Mouse (Mus musculus): ENCODE results near the gene B830017H08Rik. TPM values are rescaled to one million over a fixed set of nuclear protein-coding genes. Genes with fewer than 3 reads are reported as not detected.

The B830017H08Rik gene
- polyA plus RNA-seq, 1 experiment from 2014 or later: 1.1 TPM

DNA sequence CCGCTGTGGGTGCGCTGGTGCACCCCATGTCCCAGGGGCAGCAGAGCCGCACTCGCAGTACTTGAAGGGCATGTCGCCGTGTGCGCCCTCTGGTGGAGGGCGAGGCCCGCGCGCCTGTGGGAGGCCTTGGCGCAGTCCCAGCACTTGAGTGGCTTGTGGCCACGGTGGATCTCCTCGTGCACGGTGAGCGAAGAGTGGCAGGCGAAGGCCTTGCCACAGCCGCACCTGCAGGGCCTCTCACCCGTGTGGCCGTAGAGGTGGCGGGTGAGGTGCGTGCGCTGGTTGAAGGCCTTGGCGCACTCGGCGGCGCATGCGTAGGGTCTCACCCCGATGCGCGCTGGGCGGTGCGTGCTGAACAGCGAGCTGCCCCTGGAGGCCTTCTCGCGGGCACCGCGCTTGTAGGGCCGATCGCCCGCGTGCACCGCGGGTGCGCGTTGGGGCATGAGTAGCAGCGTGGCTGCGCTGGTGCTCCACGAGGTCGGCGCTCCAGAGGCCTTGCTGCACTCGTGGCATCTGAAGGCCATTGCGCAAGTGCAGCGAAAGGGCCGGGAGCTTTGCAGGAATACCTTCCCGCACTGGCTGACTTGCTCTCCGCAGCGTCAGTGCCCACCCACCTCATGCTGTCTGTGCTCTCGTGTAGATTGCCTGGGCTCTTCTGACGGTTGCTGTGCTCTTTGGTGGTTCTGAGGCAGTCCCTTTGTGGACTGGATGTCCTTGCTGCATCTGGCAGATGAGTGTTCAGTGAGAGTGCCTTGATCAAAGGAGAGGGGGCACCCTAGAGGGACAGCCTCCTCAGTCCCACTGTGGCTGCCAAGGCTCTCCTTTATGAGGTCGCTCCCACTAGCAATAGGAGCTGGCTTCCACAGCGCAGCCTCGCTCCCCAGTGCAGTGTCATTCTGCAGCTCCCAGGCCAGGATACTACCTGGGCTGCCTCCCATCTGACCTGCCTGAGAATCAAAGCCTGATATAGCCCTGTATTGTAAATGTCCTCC, 17.2 kb upstream of the B830017H08Rik start:
- Histone ChIP-seq H3K4me2 (replicated peaks) (peak overlapping the region; percentile 86), H3K27me3 (replicated peaks) (peaks cover 36% of the 10 kb centered on the region), H3K9me3 (no peaks in the 10 kb centered on the region), H3K27ac (no peak overlapping the region), H3K36me3 (no peaks in the 10 kb centered on the region), H3K4me1 (peaks cover 14% of the 10 kb centered on the region), H3K9ac (peak overlapping the region; percentile 50), H3K4me3 (peak overlapping the region; percentile 48)
- 1% methylated on average over 63 of the region's 63 CpGs for WGBS
- peak; percentile 88 for ATAC-seq (ENCODE audit: low FRiP score, low read depth)

DNA sequence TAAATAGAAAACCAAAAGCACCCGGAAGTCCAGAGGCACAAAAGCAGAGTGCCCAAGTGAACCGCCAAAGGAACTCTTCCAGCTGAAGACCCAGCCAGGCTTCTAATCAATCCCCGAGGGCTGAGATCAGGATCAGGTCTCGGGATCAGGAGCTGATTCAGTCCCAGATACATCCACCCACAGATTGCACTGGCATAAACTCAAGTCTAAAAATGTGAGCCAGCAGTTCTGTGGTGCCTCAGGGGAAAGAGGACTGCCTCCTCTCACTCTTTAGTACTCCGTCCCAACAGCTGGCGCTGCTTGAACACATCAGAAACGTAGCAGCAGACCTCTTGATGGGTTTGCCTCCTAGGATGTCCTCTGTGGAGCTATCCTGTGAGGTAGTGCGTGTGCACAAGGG, 16.4 kb upstream of the B830017H08Rik start:
- ATAC-seq (ENCODE audit: low FRiP score, low read depth): no peak
- Histone ChIP-seq H3K27ac (no peak overlapping the region), H3K36me3 (no peaks in the 10 kb centered on the region), H3K9me3 (no peaks in the 10 kb centered on the region), H3K4me1 (peaks cover 14% of the 10 kb centered on the region), H3K9ac (no peak overlapping the region), H3K4me2 (replicated peaks) (no peak overlapping the region), H3K27me3 (replicated peaks) (peaks cover 32% of the 10 kb centered on the region), H3K4me3 (no peak overlapping the region)
- WGBS: 83% methylated on average over 8 of the region's 8 CpGs

GRCm38 (mm10) chr16:17826500-17826899, 6.4 kb upstream of the B830017H08Rik start:
- H3K27ac ChIP-seq: no peak overlapping the region
- H3K9ac ChIP-seq: no peak overlapping the region
- ATAC-seq (ENCODE audit: low FRiP score, low read depth): no peak
- peaks cover 5% of the 10 kb centered on the region; the same call in 1 of the 2 replicates for H3K4me1 ChIP-seq
- H3K4me2 ChIP-seq (replicated peaks): no peak overlapping the region
- no peak overlapping the region for H3K4me3 ChIP-seq
- peaks cover 25% of the 10 kb centered on the region for H3K27me3 ChIP-seq (replicated peaks)
- H3K36me3 ChIP-seq: no peaks in the 10 kb centered on the region
- no peaks in the 10 kb centered on the region for H3K9me3 ChIP-seq
- 85% methylated on average over 2 of the region's 2 CpGs for WGBS

GRCm38 (mm10) chr16:17828229-17828628, 4.7 kb upstream of the B830017H08Rik start:
- H3K27me3 ChIP-seq (replicated peaks): peaks cover 43% of the 10 kb centered on the region
- H3K4me2 ChIP-seq (replicated peaks): no peak overlapping the region
- ATAC-seq (ENCODE audit: low FRiP score, low read depth): no peak
- H3K4me3 ChIP-seq: no peak overlapping the region
- H3K9me3 ChIP-seq: no peaks in the 10 kb centered on the region
- no peak overlapping the region for H3K9ac ChIP-seq
- H3K36me3 ChIP-seq: no peaks in the 10 kb centered on the region
- 90% methylated on average over 2 of the region's 2 CpGs for WGBS
- H3K4me1 ChIP-seq: peaks cover 12% of the 10 kb centered on the region; the same call in 1 of the 2 replicates
- H3K27ac ChIP-seq: no peak overlapping the region

GRCm38 (mm10) chr16:17828867-17829266, 4.1 kb upstream of the B830017H08Rik start:
- Histone ChIP-seq H3K27me3 (replicated peaks) (peaks cover 47% of the 10 kb centered on the region), H3K27ac (no peak overlapping the region), H3K9ac (no peak overlapping the region), H3K9me3 (no peaks in the 10 kb centered on the region), H3K4me3 (no peak overlapping the region), H3K4me1 (peaks cover 18% of the 10 kb centered on the region; the same call in 1 of the 2 replicates), H3K4me2 (replicated peaks) (no peak overlapping the region), H3K36me3 (no peaks in the 10 kb centered on the region)
- no peak for ATAC-seq (ENCODE audit: low FRiP score, low read depth)
- WGBS: 76% methylated on average over 3 of the region's 3 CpGs

DNA sequence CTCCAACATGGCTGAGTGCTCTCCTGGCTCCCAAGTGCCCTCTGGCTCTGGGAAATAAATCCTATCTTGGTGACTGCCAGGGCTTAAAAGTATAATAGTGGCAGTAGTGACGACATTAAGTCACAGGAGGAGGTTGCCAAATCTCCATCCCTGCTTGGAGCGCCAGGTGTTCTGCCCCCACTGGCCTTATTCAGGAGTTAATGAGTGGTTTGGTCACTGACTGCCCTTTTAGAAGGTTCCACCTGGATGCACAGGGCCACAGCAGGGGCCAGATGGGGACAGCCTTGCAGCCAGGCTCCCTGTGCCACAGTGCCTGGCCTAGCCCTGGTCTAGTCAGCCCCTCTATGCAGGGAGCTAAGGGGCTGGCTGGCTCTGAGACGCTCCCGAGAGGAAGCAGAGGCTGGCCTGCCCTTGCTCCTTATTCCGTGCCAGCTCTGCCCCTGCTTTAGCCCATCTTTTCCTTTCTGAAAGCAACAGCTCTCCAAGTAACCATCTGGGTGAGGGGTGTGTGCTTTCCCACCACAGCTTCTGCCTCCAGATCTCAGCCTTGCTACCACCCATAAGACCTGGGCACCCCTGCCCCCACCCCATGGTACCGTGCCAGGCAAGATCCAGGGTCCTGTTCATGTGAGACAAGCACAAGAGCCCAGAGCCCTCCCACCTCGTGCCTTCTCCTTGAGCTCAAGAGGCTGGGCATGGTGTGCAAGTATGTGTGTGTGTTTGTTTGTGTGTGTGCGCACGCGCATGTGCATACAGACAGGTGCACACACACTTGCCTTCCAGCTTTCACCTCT, 2.3 kb upstream of the B830017H08Rik start:
- no peak overlapping the region for H3K4me3 ChIP-seq
- 65% methylated on average over 10 of the region's 10 CpGs for WGBS
- H3K27ac ChIP-seq: no peak overlapping the region
- no peaks in the 10 kb centered on the region for H3K36me3 ChIP-seq
- peaks cover 59% of the 10 kb centered on the region for H3K27me3 ChIP-seq (replicated peaks)
- H3K4me2 ChIP-seq (replicated peaks): no peak overlapping the region
- H3K9ac ChIP-seq: no peak overlapping the region
- no peak for ATAC-seq (ENCODE audit: low FRiP score, low read depth)
- no peaks in the 10 kb centered on the region for H3K9me3 ChIP-seq
- peaks cover 24% of the 10 kb centered on the region; the same call in 1 of the 2 replicates for H3K4me1 ChIP-seq

DNA sequence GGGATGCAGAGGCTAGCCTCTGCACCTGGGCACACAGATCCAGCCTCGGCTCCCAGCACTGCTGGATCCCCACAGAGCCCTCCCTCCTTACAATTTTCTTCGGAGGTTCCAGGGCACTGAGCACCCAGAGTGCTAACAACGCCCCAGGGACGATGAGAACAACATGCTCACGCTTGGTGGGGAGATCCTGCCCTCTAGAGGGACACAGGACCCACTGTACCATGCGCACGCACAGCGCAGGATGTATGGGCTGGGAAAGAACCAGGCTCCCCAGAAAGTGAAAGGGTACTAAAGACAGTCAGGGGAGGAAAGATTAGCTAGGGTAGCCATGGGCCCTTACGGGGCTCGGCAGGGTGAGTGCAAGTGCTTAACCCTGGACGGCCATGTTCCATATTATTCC, 1.1 kb upstream of the B830017H08Rik start:
- H3K9me3 ChIP-seq: no peaks in the 10 kb centered on the region
- peaks cover 24% of the 10 kb centered on the region; the same call in 1 of the 2 replicates for H3K4me1 ChIP-seq
- H3K9ac ChIP-seq: no peak overlapping the region
- H3K27me3 ChIP-seq (replicated peaks): peaks cover 70% of the 10 kb centered on the region
- ATAC-seq (ENCODE audit: low FRiP score, low read depth): no peak
- no peak overlapping the region for H3K27ac ChIP-seq
- no peak overlapping the region for H3K4me2 ChIP-seq (replicated peaks)
- WGBS: 15% methylated on average over 11 of the region's 11 CpGs
- no peak overlapping the region for H3K4me3 ChIP-seq
- no peaks in the 10 kb centered on the region for H3K36me3 ChIP-seq

GRCm38 (mm10) chr16:17833321-17833680, 380 bp downstream of the B830017H08Rik start:
- no peaks in the 10 kb centered on the region for H3K9me3 ChIP-seq
- H3K27me3 ChIP-seq (replicated peaks): peaks cover 83% of the 10 kb centered on the region
- H3K27ac ChIP-seq: peak overlapping the region; percentile 42; the same call in 1 of the 2 replicates
- under 1% methylated on average over 37 of the region's 37 CpGs for WGBS
- H3K4me1 ChIP-seq: peaks cover 24% of the 10 kb centered on the region; the same call in 1 of the 2 replicates
- ATAC-seq (ENCODE audit: low FRiP score, low read depth): peak; percentile 58
- H3K4me3 ChIP-seq: peak overlapping the region; percentile 60
- peak overlapping the region; percentile 77 for H3K9ac ChIP-seq
- H3K36me3 ChIP-seq: no peaks in the 10 kb centered on the region
- H3K4me2 ChIP-seq (replicated peaks): peak overlapping the region; percentile 97

DNA sequence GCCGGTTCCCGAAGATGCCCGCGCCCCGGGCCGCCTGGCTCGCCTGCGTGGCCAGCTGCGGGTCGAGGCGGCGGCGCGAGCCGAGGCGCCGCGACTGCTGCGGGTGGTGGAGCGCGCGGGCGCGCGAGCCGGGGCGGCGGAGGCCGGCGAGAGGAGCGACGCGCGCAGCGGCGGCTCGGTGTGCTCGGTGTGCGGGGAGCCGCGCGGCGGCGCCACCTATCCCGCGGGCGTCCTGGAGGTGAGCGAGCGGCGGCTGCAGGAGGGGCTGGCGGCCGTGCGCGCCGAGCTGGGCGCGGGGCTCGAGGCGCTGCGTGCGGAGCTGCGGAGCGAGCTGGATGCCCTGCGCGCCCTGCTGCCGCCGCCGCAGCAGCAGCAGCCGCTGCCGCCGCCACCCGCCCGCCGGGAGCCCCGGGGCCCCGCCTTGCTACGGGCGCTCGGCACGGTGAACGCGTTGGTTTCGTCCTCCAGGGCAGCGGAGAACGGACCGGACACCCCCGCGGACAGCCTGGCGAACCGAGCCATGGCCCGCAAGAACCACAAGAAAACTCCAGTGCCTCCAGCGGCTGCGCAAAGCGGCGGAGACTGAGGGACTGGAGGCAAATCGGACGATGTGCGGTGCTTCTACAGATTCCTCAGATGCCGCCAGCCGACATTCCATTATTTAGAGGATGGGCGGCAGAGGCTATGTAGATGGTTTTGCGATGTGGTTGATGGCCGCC, 919 bp downstream of the B830017H08Rik start:
- Histone ChIP-seq H3K4me3 (peak overlapping the region; percentile 60), H3K4me2 (replicated peaks) (peak overlapping the region; percentile 97), H3K9me3 (no peaks in the 10 kb centered on the region), H3K27me3 (replicated peaks) (peaks cover 83% of the 10 kb centered on the region), H3K4me1 (peaks cover 24% of the 10 kb centered on the region; the same call in 1 of the 2 replicates), H3K27ac (peak overlapping the region; percentile 42; the same call in 1 of the 2 replicates), H3K36me3 (no peaks in the 10 kb centered on the region; the same call in 1 of the 2 replicates), H3K9ac (peak overlapping the region; percentile 77)
- peak; percentile 59 for ATAC-seq (ENCODE audit: low FRiP score, low read depth)
- WGBS: 1% methylated on average over 90 of the region's 103 CpGs

GRCm38 (mm10) chr16:17834543-17834942, 1.6 kb downstream of the B830017H08Rik start:
- no peaks in the 10 kb centered on the region for H3K9me3 ChIP-seq
- peak overlapping the region; percentile 60 for H3K4me3 ChIP-seq
- H3K36me3 ChIP-seq: no peaks in the 10 kb centered on the region; the same call in 1 of the 2 replicates
- WGBS: 54% methylated on average over 7 of the region's 7 CpGs
- 0 out of 2 replicates have a peak overlapping the region, but pooled peaks have one; percentile 42 for H3K27ac ChIP-seq
- peaks cover 24% of the 10 kb centered on the region; the same call in 1 of the 2 replicates for H3K4me1 ChIP-seq
- H3K4me2 ChIP-seq (replicated peaks): peak overlapping the region; percentile 97
- H3K27me3 ChIP-seq (replicated peaks): peaks cover 82% of the 10 kb centered on the region
- H3K9ac ChIP-seq: peak overlapping the region; percentile 77; the same call in 1 of the 2 replicates
- ATAC-seq (ENCODE audit: low FRiP score, low read depth): 0 out of 2 replicates have a peak, but pooled peaks have one; percentile 6

DNA sequence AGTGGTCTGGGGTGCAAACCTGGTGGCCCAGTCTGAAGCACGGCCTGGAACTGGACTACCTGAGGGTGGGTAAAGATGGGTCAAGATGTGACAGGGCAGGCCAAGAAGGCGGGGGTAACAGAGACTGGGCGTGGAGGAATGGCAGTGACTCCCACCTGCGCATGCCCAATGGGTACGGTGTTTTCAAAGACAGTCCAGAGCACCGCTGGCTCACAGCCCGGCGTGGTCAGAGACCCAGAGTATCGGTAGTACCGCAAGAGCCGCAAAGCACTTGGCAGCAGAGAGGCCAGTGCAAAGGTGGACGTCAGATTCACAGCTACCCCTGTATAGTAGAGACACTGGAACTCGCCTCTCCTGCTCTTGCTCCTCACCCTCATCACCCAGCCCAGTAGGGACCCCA, 2.6 kb downstream of the B830017H08Rik start:
- Histone ChIP-seq H3K27me3 (replicated peaks) (peaks cover 74% of the 10 kb centered on the region), H3K4me3 (no peak overlapping the region), H3K9me3 (no peaks in the 10 kb centered on the region), H3K4me2 (replicated peaks) (no peak overlapping the region), H3K36me3 (peaks cover 5% of the 10 kb centered on the region), H3K27ac (no peak overlapping the region), H3K9ac (no peak overlapping the region), H3K4me1 (peaks cover 24% of the 10 kb centered on the region; the same call in 1 of the 2 replicates)
- no peak for ATAC-seq (ENCODE audit: low FRiP score, low read depth)
- WGBS: 63% methylated on average over 13 of the region's 13 CpGs

All from neural tube, embryonic 12.5 days (tissue).